Mouse (Mus musculus): Measurements from ENCODE around the gene Map7d3. TPM values are rescaled to one million over a fixed set of nuclear protein-coding genes. Genes with fewer than 3 reads are reported as not detected.
A peak's percentile ranks its signal among the peaks of the same experiment; 100 is the strongest.

Map7d3 gene
- polyA plus RNA-seq, 1 experiment from 2014 or later, result 2.2 TPM

- DNase-seq (ENCODE audit: low spot score), result no peak
Observed at GRCm38 (mm10) chrX:56769838-56770237, 52.3 kb downstream of the Map7d3 start.

GRCm38 (mm10) chrX:56760257-56760760, 61.8 kb downstream of the Map7d3 start:
- no peak overlapping the region for H3K4me2 ChIP-seq (replicated peaks; ENCODE audit: low read depth)
- no peak overlapping the region for H3K4me3 ChIP-seq (ENCODE audit: low read depth, low read length)
- no peaks in the 10 kb centered on the region for H3K9me3 ChIP-seq (ENCODE audit: control insufficient read depth, low read length)
- TF ChIP-seq CTCF (IDR thresholded peaks at IDR 0.05; ENCODE audit: low read depth) (no peak), EP300 (optimal IDR thresholded peaks at IDR 0.05) (no peak)
- WGBS, result 87% methylated on average over 3 of the region's 3 CpGs
- H3K4me1 ChIP-seq (replicated peaks; ENCODE audit: control insufficient read depth, insufficient read depth), result no peaks in the 10 kb centered on the region
- no peak overlapping the region for H3K27ac ChIP-seq (replicated peaks)
- ATAC-seq (ENCODE audit: low FRiP score, low TSS enrichment) (no peak), DNase-seq (ENCODE audit: low spot score) (no peak)
- no peaks in the 10 kb centered on the region for H3K27me3 ChIP-seq (ENCODE audit: control insufficient read depth, insufficient read depth, low read length)
- no peak overlapping the region for H3K9ac ChIP-seq (ENCODE audit: low read length)
- H3K36me3 ChIP-seq (ENCODE audit: control insufficient read depth, insufficient read depth, low read length), result no peaks in the 10 kb centered on the region

More at GRCm38 (mm10) chrX:56769838-56770237, 52.3 kb downstream of the Map7d3 start:
- no peaks in the 10 kb centered on the region for H3K4me1 ChIP-seq (replicated peaks; ENCODE audit: control insufficient read depth, insufficient read depth)
- H3K27me3 ChIP-seq (ENCODE audit: control insufficient read depth, insufficient read depth, low read length), result no peaks in the 10 kb centered on the region
- ATAC-seq (ENCODE audit: low FRiP score, low TSS enrichment), result peak; percentile 80; the same call in 1 of the 2 replicates
- no peak overlapping the region for H3K4me3 ChIP-seq (ENCODE audit: low read depth, low read length)
- no peaks in the 10 kb centered on the region for H3K9me3 ChIP-seq (ENCODE audit: control insufficient read depth, low read length)
- no peak overlapping the region for H3K27ac ChIP-seq (replicated peaks)
- no peaks in the 10 kb centered on the region for H3K36me3 ChIP-seq (ENCODE audit: control insufficient read depth, insufficient read depth, low read length)
- no peak overlapping the region for H3K9ac ChIP-seq (ENCODE audit: low read length)
- H3K4me2 ChIP-seq (replicated peaks; ENCODE audit: low read depth), result no peak overlapping the region
- TF ChIP-seq CTCF (IDR thresholded peaks at IDR 0.05; ENCODE audit: low read depth), result no peak
- TF ChIP-seq EP300 (optimal IDR thresholded peaks at IDR 0.05), result no peak

- DNase-seq (ENCODE audit: low spot score) (peak; percentile 35), ATAC-seq (ENCODE audit: low FRiP score, low TSS enrichment) (peak; percentile 78)
- no peak for TF ChIP-seq EP300 (optimal IDR thresholded peaks at IDR 0.05)
- TF ChIP-seq CTCF (IDR thresholded peaks at IDR 0.05; ENCODE audit: low read depth), result no peak
- Histone ChIP-seq H3K9ac (ENCODE audit: low read length) (no peak overlapping the region), H3K4me3 (ENCODE audit: low read depth, low read length) (no peak overlapping the region), H3K27me3 (ENCODE audit: control insufficient read depth, insufficient read depth, low read length) (no peaks in the 10 kb centered on the region), H3K27ac (replicated peaks) (no peak overlapping the region), H3K36me3 (ENCODE audit: control insufficient read depth, insufficient read depth, low read length) (no peaks in the 10 kb centered on the region), H3K4me1 (replicated peaks; ENCODE audit: control insufficient read depth, insufficient read depth) (no peaks in the 10 kb centered on the region), H3K4me2 (replicated peaks; ENCODE audit: low read depth) (no peak overlapping the region), H3K9me3 (ENCODE audit: control insufficient read depth, low read length) (no peaks in the 10 kb centered on the region)
- WGBS, result 45% methylated on average over 7 of the region's 7 CpGs
Observed at GRCm38 (mm10) chrX:56756352-56756751, 65.8 kb downstream of the Map7d3 start.

- H3K9ac ChIP-seq (ENCODE audit: low read length), result no peak overlapping the region
- no peaks in the 10 kb centered on the region for H3K27me3 ChIP-seq (ENCODE audit: control insufficient read depth, insufficient read depth, low read length)
- peak; percentile 45 for DNase-seq (ENCODE audit: low spot score)
- WGBS, result 31% methylated on average over 2 of the region's 2 CpGs
- no peaks in the 10 kb centered on the region for H3K36me3 ChIP-seq (ENCODE audit: control insufficient read depth, insufficient read depth, low read length)
- no peaks in the 10 kb centered on the region for H3K9me3 ChIP-seq (ENCODE audit: control insufficient read depth, low read length)
- H3K4me2 ChIP-seq (replicated peaks; ENCODE audit: low read depth), result no peak overlapping the region
- no peak overlapping the region for H3K4me3 ChIP-seq (ENCODE audit: low read depth, low read length)
- 0 out of 2 replicates have a peak, but pooled peaks have one; percentile 32 for ATAC-seq (ENCODE audit: low FRiP score, low TSS enrichment)
- TF ChIP-seq EP300 (optimal IDR thresholded peaks at IDR 0.05), result no peak
- TF ChIP-seq CTCF (IDR thresholded peaks at IDR 0.05; ENCODE audit: low read depth), result peak; percentile 67
- no peaks in the 10 kb centered on the region for H3K4me1 ChIP-seq (replicated peaks; ENCODE audit: control insufficient read depth, insufficient read depth)
- no peak overlapping the region for H3K27ac ChIP-seq (replicated peaks)
Observed at GRCm38 (mm10) chrX:56755646-56756045, 66.5 kb downstream of the Map7d3 start.

- Histone ChIP-seq H3K27ac (replicated peaks) (0 out of 2 replicates have a peak overlapping the region, but pooled peaks have one; percentile 4), H3K36me3 (ENCODE audit: control insufficient read depth, insufficient read depth, low read length) (no peaks in the 10 kb centered on the region), H3K4me1 (replicated peaks; ENCODE audit: control insufficient read depth, insufficient read depth) (no peaks in the 10 kb centered on the region), H3K9ac (ENCODE audit: low read length) (no peak overlapping the region), H3K27me3 (ENCODE audit: control insufficient read depth, insufficient read depth, low read length) (no peaks in the 10 kb centered on the region), H3K4me3 (ENCODE audit: low read depth, low read length) (no peak overlapping the region), H3K4me2 (replicated peaks; ENCODE audit: low read depth) (no peak overlapping the region), H3K9me3 (ENCODE audit: control insufficient read depth, low read length) (no peaks in the 10 kb centered on the region)
- WGBS, result 63% methylated on average over 8 of the region's 8 CpGs
- no peak for TF ChIP-seq EP300 (optimal IDR thresholded peaks at IDR 0.05)
- TF ChIP-seq CTCF (IDR thresholded peaks at IDR 0.05; ENCODE audit: low read depth), result peak; percentile 32
- DNase-seq (ENCODE audit: low spot score) (no peak), ATAC-seq (ENCODE audit: low FRiP score, low TSS enrichment) (no peak)
Observed at GRCm38 (mm10) chrX:56753317-56754289, 68.5 kb downstream of the Map7d3 start.

- peak; percentile 61 for DNase-seq (ENCODE audit: low spot score)
- 41% methylated on average over 6 of the region's 6 CpGs for WGBS
- Histone ChIP-seq H3K9me3 (ENCODE audit: control insufficient read depth, low read length) (no peaks in the 10 kb centered on the region), H3K27ac (replicated peaks) (no peak overlapping the region), H3K9ac (ENCODE audit: low read length) (no peak overlapping the region), H3K27me3 (ENCODE audit: control insufficient read depth, insufficient read depth, low read length) (no peaks in the 10 kb centered on the region), H3K4me2 (replicated peaks; ENCODE audit: low read depth) (no peak overlapping the region), H3K4me3 (ENCODE audit: low read depth, low read length) (no peak overlapping the region), H3K36me3 (ENCODE audit: control insufficient read depth, insufficient read depth, low read length) (no peaks in the 10 kb centered on the region), H3K4me1 (replicated peaks; ENCODE audit: control insufficient read depth, insufficient read depth) (no peaks in the 10 kb centered on the region)
- peak; percentile 86 for ATAC-seq (ENCODE audit: low FRiP score, low TSS enrichment)
- TF ChIP-seq CTCF (IDR thresholded peaks at IDR 0.05; ENCODE audit: low read depth), result no peak
- no peak for TF ChIP-seq EP300 (optimal IDR thresholded peaks at IDR 0.05)
Observed at GRCm38 (mm10) chrX:56752144-56752543, 70.0 kb downstream of the Map7d3 start.
